Mouse (Mus musculus): ENCODE measurements around the gene Pcnt. TPM values are rescaled to one million over a fixed set of nuclear protein-coding genes. Genes with fewer than 3 reads are reported as not detected.

Gene Pcnt
- total RNA-seq, 1 experiment, result 107 TPM

DNA sequence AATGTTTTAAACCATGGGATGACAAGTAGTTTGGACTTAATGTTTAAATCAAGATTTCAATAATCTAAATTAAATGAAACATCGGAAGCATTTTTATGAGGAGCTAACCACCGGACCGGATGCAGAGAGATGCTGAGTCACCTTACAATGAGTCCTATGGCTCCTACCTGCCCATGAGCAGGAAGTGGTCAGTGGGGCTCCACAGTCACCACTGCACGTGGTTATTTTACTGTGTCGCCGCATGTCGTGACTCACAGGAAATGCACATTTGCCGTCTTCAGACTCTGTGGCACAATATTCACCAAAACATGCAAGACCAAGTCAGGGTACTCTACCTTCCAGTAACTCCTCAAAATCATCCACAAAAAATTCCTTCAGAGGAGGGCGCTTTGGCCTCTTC is 135.8 kb downstream of the Pcnt start:
- DNase-seq (ENCODE audit: low read depth, low spot score), result no peak
- Histone ChIP-seq H3K27ac (ENCODE audit: insufficient read depth, low read depth, low read length, poor library complexity, severe bottlenecking) (no peak overlapping the region), H3K4me3 (ENCODE audit: insufficient read depth in 1 of 2, low read depth in 1 of 2, low read length in 2 of 2, poor library complexity in 1 of 2, severe bottlenecking in 1 of 2) (no peak overlapping the region), H3K36me3 (ENCODE audit: control insufficient read depth, insufficient read depth, low read length, poor library complexity, severe bottlenecking) (no peaks in the 10 kb centered on the region), H3K9me3 (ENCODE audit: control insufficient read depth, insufficient read depth, low read depth, low read length) (no peaks in the 10 kb centered on the region), H3K9ac (ENCODE audit: insufficient read depth, low read depth, low read length, poor library complexity, severe bottlenecking) (no peak overlapping the region), H3K4me1 (ENCODE audit: control insufficient read depth in 2 of 2, insufficient read depth in 2 of 2, low read length in 2 of 2, poor library complexity in 1 of 2) (peaks cover 0 to under 1% of the 10 kb centered on the region in 2 experiments; a peak in 1 of 4 replicates)
- TF ChIP-seq CHD2 (IDR thresholded peaks at IDR 0.05; ENCODE audit: low read depth, low read length), result no peak
- TF ChIP-seq HCFC1 (IDR thresholded peaks at IDR 0.05; ENCODE audit: borderline replicate concordance, insufficient read depth, low read length), result no peak
- no peak for TF ChIP-seq ZNF384 (IDR thresholded peaks at IDR 0.05; ENCODE audit: low read depth, low read length)
- no peak for TF ChIP-seq MAFK (IDR thresholded peaks at IDR 0.05; ENCODE audit: insufficient read depth, low read depth, low read length)
- no peak for TF ChIP-seq ZC3H11A (IDR thresholded peaks at IDR 0.05; ENCODE audit: borderline replicate concordance, low read depth, low read length)
- in situ Hi-C loops (cut with MboI; ENCODE audit: low sequenced_read_pairs in 2 of 2, unreplicated experiment in 2 of 2), result no loop called here

Other genes starting within 250 kb of the Pcnt start
- gene Prmt2, start 204.9 kb downstream of the Pcnt start, total RNA-seq (2012; rRNA removed), result 15.1 and 21.5 TPM in 2 replicates
- gene S100b, start 188.9 kb downstream of the Pcnt start, total RNA-seq (2012; rRNA removed), result not detected in 2 replicates
- gene Dip2a, start 97.5 kb downstream of the Pcnt start, total RNA-seq (2012; rRNA removed), result 9.0 and 9.6 TPM in 2 replicates
- gene AC141477.1, start 2.3 kb downstream of the Pcnt start, total RNA-seq (2012; rRNA removed), result not detected in 2 replicates
- gene 2610028H24Rik, start 6.3 kb upstream of the Pcnt start, total RNA-seq (2012; rRNA removed), result 0.32 and 0.36 TPM in 2 replicates
- gene Mcm3ap, start 26.1 kb upstream of the Pcnt start, total RNA-seq (2012; rRNA removed), result 94.6 and 110 TPM in 2 replicates
- gene Ybey, start 26.3 kb upstream of the Pcnt start, total RNA-seq (2012; rRNA removed), result 3.6 and 4.6 TPM in 2 replicates
- gene Lss, start 88.8 kb upstream of the Pcnt start, total RNA-seq (2012; rRNA removed), result 35.6 and 47.2 TPM in 2 replicates
- not detected in 2 replicates for gene Spatc1l, start 119.5 kb upstream of the Pcnt start, total RNA-seq (2012; rRNA removed)
- 0.16 TPM in 1 of 2 replicates, not detected in the other for gene Ftcd, start 132.9 kb upstream of the Pcnt start, total RNA-seq (2012; rRNA removed)
- 1.2 and 1.3 TPM in 2 replicates for gene Col6a2, start 180.8 kb upstream of the Pcnt start, total RNA-seq (2012; rRNA removed)

Measured in ES-E14 (cell line).